Mouse (Mus musculus): ENCODE measurements around the gene Kcnk3.

GRCm38 (mm10) chr5:30621211-30621790, 33.3 kb downstream of the Kcnk3 start:
- no peak for TF ChIP-seq GATA1 (IDR thresholded peaks at IDR 0.05; ENCODE audit: borderline replicate concordance, low read length)
- no peak for TF ChIP-seq FLI1 (IDR thresholded peaks at IDR 0.05; ENCODE audit: low read length)

Data from megakaryocyte, embryonic 14.5 days (primary cell).